Mouse (Mus musculus): ENCODE results near the gene Fam213b. TPM values are rescaled to one million over a fixed set of nuclear protein-coding genes. Genes with fewer than 3 reads are reported as not detected.

The Fam213b gene
- 10 to 100 TPM; 37.8 to 39.7 TPM for total RNA-seq (2021)

DNA sequence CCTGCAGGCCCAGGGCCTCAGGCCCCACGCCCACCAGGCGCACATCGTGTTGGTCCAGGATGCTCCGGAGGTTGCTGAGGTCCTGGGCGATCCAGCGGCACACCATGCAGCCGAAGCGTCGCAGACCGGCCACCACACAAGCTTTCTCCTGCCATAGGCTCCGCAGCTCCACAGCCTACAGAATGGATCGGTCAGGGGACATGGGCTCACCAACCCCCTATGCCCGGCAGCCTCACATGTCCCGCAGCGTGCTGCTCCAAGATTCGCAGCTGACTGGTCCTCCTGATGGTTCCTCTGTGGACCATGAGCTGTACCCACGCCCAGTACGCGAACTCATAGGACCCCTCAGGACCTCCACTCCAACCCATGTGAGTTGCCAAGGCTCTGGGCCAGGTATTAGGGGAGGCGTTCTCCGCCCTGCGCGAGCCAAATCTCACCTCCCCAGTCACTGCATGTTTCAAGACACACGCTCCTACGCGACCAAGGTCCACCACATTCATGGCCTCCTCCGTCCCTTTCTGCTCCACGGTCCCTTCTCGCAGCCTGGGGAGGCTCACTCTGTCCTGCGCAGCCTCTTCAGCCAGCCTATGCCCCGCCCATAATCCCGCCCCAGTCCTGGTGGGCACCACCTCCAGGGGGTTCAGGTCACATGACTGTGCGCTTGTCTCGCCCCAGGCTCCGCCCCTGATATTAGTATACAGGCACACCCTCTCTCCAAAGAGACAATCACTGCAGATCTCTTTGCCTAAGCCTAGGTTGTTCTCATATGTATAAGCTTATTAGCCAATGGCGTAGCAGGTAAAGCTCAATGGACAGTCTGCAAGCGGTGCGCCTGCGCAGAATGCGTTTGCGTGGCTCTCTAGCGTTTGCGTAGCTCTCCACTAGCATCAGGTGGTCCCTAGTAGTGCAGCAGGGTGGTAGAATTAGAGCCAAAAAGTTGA, at the start of gene Fam213b:
TSS of gene Fam213b (minus strand) at position 630 of the 941 bp plus-strand sequence.
- DNase-seq: peak; percentile 80

DNA sequence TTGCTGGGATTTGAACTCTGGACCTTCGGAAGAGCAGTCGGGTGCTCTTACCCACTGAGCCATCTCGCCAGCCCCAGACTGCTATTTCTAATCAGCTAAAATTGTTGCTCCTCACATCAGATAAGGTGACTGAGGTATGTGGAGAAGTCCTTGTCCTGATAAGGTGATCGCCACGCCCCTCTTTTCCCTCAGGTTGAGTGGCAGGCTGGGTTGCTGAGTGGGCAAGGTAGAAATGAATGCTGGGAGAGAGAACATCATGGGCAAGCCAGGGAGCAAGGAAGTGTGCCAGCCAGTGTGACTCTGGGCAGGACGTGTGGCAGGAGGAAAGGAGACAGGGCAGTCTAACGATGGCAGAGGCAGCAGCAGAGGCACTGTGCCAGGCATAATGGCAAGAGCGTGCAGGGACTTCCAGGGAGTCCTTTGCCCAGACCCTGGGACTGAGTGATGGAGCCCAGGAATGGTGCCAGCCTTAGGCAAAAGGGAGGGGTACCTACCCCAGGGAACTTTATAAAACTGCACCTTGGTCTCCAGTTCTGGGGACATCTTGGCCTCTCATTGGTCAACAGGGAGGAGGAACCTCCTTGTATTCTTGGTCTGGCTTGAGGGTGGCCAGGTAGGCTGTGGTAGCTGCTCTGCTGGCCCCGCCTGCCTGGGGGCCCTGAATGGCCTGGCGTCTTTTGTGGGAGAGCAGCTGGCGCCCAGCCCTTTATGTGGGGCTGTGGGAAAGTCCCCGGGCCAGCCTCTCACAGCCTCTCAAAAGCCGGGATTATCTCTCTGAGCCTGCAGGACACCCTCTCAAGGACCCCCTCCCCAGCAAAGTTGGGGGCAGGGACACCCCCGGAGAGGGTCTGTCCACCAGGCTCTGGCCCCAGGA, 49.4 kb upstream of the Fam213b start:
- DNase-seq: peak; percentile 11

DNA sequence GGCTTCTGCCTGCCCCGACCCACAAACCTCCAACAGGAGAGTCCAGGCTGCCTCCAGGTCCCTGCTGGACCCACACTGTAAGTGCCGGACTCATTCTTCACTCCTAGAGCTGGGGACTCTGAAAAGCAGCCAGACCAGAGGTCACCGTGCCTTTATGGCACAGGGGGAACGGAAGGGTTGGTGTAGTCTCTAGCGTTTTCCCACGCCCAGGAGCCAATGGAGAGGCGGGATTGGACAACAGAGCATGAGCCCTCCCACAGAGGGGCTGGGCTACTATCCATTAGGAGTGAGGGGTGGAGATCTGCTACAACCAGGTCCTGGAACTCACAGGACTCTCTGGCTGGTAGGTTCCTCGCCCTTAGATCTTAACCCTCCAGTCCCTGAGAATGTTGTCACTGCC, 47.4 kb upstream of the Fam213b start:
- peak; percentile 76 for DNase-seq

DNA sequence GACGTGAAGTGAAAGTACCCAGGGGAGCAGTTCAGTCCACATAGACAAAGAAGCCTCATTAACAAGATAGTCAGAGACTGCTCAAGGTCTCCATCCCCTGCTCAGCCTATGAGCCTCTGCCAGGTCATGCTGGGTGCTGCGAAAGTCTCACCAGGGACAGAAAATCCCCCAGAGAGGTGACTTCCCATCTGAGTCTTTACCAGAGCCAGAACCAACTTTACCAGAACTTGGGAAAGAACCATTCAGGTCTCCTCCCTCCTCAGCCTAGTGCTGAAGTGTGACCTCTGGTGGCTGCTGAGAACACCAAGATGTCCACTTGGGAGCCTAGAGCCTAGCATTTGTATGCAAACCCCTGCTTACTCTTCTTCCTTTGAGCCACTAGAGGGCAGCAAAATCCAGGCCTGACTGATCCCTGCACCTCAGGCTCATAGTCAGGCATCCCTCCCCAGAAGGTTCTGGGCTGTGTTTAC, 45.2 kb upstream of the Fam213b start:
- DNase-seq: peak; percentile 79

DNA sequence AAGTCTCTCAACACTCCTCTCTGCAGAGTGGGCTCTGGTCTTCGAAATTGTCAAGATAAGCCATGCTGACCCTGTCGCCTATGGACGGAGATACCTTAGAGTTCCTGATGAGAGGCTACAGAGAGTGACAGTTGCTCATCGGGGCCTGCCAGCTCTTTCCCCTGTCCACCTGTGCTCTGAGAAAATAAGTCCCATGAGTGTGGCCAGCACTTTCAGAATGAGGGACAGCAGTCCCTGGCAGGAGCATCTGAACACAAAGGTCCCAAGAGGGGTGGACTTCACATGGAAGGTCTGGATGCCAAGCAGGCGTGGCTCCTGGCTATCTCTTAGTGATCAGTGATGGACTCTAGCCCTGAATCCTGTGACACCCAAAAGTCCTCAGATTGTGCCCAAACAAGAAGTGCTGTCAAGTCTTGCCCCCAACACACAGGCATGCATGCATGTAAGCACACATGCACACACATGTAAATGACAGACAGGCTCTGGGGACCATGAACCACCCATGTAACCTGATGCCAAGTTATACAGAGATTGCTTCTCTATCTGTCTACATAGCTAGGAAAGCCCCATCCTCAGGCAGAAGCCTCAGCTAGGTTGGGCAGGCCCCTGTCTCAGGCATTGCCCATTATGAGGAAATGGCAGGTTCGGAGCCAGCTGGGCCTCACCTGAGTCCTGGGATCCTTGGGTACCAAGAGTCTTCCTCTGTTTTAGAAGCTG, 44.5 kb upstream of the Fam213b start:
- DNase-seq: no peak

DNA sequence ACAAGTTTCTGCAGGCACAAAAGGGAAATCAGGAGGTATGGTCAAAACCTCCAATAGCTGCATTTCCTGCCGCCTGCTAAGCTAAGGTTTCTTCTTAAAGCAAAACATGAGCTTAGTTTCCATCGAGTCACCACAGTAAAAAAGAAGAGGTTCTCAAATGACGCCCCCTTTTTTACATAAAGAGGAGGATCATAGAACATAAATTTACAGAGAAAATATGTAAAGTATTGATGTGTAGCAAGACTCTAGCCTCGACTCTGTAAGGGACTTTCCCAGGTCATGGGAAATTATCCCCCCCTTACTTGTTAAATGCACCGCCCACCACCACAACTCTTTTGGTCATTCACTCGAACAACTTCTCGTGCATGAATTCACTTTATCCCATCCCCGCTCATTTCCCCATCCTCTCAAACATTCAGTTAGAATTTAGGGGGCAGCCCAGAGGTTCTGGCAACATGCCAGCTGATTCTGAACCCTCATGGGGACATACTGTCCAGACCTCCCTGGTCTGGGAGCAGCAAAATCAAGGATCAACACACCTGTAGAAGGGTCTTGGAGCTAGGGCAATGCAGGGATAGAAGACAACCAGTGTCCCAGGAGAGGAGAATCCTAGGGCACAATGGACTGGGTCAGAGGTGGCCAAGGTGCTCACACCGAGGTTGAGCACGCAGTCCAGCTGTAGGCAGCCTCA, 43.8 kb upstream of the Fam213b start:
- DNase-seq: no peak

DNA sequence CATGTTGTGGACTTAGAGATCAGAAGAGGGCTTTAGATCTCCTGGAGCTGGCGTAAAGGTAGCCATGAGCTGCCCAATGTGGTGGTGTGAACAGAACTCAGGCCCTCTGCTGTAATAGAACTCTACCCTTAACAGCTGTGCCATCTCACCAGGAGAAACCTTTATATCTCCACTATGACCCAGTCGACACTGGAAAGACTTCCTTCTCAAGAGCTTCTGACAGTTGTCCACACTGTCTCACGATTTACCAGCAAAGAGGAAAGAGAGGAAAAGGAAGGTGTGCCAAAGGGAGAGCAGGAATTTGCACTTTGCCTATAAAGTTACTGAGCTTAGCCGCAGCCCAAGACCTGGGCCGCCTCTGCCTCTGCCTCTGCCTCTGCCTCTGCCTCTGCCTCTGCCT, 42.9 kb upstream of the Fam213b start:
- no peak for DNase-seq

DNA sequence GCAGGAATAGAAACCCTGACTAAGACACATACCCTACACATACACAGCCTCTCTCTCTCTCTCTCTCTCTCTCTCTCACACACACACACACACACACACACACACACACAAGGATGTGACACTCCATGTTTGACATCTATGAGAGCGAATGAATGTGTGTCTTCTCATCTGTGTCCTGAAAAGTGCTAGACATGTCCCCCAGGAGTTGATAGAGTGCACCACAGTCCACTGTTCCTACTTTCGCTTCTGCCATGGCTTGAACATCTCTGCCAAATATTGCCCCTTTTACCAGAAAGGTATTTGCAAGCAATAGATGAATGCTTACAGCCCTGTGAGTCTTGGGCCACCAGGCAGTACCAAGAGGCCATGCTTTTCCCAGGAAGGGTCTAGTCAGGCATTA, 41.2 kb upstream of the Fam213b start:
- no peak for DNase-seq

DNA sequence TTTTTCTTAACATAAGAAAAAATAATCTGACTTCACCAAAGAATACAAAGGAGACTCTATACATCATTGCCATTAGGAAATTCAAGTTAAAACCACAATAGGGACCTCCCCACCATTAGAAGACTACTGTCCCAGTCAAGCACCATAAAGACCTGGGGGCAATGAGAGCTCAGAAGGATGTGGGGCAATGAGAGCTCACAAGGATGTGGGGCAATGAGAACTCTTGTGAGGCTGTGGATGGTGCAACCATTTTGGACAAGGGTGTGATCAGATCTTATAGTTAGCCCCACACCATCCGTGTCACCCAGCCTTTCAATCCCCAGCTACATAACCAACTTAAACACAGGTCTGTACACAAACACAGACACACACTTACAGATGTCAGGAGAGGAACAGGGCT, 38.8 kb upstream of the Fam213b start:
- DNase-seq: no peak

DNA sequence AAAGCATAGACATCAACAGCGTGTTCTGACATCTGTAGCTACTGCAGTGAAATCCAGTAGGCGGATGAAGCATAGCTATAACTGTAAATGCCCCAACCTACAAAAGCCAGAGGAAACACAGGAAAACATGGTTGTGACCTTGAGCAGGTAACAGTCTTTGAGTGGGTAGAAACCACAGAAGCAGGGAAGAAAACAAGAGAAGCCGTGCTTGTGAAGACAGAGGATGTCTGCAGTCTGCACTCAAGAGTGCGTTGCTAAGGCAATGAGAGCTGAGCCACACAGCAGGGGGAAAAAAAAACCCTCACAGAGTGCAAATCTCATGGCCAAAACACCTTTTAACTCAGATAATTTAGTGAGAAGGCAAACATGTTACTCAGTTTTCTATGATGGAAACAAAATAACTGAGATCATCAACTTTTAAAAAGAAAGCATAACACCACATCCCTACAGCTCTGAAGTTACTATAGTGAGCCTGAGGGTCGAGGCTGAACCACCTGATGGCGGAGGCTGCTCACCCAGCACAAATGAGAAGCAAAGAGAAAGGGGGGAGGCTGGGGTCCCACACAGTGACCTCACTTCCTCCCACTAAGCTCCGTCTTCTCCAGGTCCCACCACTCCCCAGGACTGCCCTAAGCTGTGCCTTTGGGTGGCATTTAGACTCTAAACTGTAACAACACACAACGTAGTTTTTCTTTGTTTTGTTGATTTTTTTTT, 37.8 kb upstream of the Fam213b start:
- no peak for DNase-seq

DNA sequence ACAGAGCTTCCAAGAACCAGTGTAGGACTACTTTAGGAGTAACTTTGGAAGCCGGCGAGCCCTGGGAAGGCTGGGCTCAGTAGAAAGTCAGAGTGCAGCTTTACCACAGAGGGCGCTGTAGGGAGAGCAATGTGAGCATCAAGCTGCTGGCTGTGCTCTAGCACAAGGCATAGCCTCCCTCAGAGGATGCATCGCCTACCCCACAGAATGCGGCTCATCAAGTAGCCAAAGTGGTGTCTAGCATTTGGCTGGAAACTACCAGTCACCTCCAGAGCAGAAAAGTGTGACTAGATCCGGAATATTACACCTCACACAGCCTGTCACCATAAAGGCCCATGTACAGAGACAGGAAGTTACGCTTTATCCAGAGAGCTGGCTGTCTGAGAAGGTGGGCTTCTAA, 36.9 kb upstream of the Fam213b start:
- no peak for DNase-seq

DNA sequence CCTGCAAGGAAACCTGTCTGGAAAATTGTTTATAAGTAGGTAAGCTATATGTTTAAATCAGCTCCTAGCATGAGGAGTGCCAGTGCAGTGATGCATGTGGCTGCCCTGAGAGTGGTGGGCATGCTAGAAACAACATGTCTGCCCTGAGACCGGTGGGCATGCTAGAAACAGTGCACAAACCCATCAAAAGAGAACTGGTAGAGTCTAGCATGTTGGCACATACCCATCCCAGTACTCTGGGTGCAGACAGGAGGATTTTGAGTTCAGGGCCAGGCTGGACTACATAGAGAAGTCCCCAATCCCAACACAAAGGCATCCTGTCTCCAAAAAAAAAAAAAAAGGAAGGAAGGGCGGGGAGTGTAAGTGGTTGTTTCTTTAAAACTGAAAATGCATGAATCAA, 35.9 kb upstream of the Fam213b start:
- DNase-seq: no peak

DNA sequence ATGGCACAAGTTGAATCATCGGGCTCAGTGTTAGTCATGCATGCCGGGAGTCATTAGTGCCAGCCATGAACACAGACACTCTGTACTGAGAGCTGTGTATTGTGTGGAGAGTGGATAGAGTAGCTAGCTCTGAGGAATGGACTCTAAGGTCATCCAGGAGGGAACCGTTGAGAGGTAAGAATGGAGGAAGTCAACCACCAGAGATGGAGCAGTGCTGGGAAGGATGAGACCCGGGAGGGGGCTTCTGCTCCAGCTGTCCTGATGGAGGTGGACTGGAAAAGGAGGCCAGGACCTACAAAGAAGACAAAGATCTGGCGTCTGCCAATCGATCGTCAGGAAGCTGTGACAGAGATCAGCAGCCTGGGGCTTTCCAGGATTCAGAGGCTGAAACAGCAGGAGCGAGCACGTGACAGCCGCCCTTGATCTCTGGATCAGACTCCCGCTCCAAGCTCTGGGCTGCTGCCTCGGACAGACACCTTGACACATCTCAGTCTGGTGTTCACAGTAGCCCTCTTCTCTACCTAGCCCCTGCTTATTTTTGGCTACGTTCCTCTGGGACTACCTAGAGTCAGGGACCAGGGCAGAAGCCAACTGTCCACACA, 34.5 kb upstream of the Fam213b start:
- DNase-seq: no peak

DNA sequence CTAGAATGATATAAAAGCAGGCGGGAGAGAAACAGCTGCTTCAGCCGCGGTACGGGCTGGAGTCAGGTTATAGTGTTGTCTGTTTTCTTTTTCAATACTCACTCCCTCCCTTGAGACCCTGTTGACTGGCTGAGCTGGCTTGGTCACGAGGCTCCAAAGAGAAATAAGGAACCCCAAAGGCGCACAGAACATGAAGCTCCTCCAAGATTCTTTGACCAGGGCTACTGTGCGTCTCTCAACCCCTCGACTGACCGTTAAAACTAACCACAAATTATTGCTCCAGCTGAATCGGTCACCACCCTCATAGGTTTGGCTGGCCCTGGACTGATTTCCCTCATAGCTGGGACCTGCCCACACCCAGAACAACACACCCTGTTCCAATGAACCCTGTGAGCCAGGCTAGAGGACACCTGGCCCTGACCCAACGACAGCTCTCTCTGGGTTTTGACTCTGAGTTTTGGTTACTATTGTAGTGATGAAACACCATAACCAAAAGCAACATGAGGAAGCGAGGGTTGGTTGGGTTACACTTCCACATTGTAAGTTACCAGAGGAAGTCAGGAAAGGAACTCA, 30.2 kb upstream of the Fam213b start:
- no peak for DNase-seq

DNA sequence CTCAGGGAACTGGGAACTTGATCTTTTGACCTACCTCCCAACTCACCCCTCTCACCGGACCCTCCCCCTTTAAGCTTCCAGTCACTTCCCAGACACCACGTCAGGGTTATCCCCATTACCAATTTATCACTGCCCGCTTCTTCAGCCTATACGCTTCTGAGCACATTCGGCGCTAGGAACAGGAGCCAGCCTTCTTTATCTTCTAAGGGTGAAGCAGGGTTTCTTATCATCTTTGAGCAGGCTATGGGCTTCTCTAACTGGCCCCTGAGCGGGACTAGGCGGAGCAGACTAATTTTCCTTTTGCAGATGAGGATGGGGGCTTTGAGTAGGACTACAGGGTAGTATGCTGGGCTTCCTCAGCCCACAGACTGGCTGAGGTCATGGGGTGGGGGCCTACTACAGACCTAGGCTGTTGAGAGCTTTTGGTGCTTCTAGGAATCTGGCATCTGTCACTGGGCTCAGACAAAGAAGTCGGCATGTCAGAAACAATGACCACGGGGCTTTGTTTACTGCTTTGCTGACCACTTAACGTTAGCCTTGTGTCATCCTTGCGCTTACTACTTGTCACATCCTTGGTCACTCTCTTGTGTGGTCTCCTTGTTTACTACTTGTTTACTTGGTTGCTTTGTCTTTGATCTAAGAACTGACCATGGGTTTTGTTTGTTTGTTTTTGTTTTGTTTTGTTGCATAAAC, 29.6 kb upstream of the Fam213b start, which contains the start of gene Tnfrsf14:
TSS of gene Tnfrsf14 (minus strand) at position 169 of the 693 bp plus-strand sequence.
- DNase-seq: no peak

DNA sequence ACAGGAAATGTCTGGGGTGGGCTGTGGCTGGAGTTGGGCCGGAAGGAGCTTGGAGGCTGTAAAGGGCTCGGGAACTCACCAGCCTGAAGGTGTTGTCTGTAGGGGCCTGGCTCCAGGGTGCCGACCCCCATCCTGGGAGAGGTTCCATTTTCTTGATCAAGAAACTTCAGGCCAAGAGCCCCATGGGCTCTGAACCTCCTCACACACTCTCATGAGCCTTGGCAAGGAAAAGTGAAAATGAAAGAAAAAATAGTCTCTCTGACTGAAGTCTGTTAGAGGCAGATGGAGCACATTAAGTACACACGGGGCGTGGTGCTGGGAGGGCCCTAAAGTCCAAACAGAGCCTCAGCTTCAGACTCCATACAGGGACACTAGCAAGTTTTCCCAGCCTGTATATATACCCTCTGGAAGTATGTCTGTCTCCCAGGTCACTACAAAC, 29.0 kb upstream of the Fam213b start:
- peak; percentile 40 for DNase-seq

DNA sequence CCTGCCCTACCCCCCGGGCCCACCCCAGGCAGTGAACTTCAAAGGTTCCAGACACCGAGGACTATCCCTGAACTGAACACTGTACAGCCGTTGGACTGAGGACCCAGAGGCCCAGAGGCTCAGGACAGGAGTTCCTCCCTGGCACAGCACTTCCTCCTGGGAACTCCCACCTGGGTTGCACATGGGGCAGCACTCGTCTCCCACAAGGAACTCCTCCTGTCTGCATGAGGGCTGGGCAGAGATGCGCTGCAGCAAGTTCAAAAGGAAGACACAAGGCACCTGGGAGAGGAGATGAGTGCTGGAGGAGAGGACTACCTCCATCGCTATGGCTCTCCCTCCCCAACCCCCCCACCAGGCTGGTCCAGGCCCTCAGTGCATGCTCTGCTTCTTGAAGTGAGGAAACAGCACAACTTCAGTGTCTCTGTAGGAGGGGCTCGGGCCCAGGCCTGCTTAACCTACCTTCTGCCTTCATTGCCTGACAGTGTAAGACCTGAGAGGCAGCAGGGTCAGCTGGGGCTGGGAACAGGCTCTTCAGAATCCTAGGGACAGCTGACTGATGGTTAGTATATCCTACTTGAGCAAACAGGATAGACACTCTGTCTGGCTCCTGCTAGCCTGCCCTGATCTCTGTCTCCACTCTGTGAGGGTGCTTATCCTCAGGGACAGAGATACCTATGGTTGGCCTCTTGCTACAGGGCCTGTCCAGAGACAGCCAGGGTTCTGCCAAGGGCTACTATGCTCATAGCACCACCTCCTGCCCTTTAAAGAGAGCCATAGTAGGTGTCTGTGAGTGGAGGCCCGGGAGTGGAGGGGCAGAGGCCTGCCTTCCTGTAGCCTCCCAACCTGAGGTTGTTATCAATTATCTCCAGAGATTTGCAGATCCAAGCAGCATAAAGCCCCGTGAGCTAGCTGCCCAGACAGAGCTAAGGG, 28.3 kb upstream of the Fam213b start:
- DNase-seq: no peak

DNA sequence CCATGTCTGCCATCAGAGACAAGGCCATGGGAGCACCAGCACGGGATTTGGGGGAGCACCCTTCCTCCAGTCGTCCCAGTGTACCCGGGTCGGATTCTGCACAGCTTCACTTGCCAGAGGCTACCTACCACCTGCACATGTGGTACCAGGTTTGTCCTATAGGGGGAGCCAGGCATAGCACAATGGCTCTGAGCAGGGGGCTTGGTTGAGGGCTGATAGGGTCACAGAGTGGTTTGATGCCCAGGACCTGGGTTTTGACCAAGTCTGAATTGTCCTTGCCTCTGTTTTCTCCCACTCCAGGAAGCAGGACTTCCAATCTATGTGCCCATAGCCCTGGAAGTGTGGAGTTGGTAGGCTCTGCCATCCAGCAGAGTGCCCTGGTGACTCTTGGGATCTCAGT, 26.5 kb upstream of the Fam213b start:
- DNase-seq: no peak

DNA sequence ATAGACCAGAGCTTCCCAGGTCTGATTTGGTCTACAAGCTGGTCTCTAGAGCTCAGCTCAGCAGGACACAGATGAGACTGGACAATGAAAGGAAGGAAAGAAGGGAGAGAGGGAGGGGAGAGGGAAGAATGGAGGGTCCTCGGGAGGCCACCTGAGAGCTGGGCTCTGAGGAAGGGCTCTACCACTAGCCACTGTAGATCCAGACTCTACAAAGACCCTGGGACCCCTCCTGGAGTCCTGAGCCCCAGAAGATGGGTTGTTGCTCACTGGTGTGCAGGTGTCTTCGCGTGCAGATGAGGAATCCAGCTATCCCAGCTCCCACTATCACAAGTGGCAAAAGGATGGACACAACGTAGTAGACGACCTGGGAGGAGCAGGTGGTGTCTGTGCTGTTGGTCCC, 24.0 kb upstream of the Fam213b start:
- DNase-seq: no peak

Measured in heart, postnatal 4 days (tissue).